Mouse (Mus musculus): ENCODE results near the gene Ppp1ca. TPM values are rescaled to one million over a fixed set of nuclear protein-coding genes. Genes with fewer than 3 reads are reported as not detected.

The Ppp1ca gene
- polyA plus RNA-seq, 1 experiment from 2014 or later = 866 TPM

GRCm38 (mm10) chr19:4189051-4189620 lies 2.7 kb upstream of the Ppp1ca start:
- Histone ChIP-seq H3K4me3 (ENCODE audit: low read length) (no peak overlapping the region), H3K4me1 (ENCODE audit: control insufficient read depth, insufficient read depth, low read length) (peaks cover 45% of the 10 kb centered on the region), H3K27me3 (ENCODE audit: control insufficient read depth, insufficient read depth, low read length) (no peaks in the 10 kb centered on the region), H3K27ac (ENCODE audit: low read length) (no peak overlapping the region), H3K4me2 (ENCODE audit: low read depth, low read length) (no peak overlapping the region), H3K36me3 (ENCODE audit: control insufficient read depth, insufficient read depth) (peaks cover 10% of the 10 kb centered on the region), H3K9me3 (replicated peaks; ENCODE audit: control insufficient read depth, low read length) (no peaks in the 10 kb centered on the region), H3K9ac (ENCODE audit: low read length) (no peak overlapping the region)
- 84% methylated on average over 12 of the region's 12 CpGs for WGBS
- ATAC-seq (replicated peaks; ENCODE audit: extremely low read depth, insufficient read depth, low FRiP score) = no peak

- Histone ChIP-seq H3K27me3 (ENCODE audit: control insufficient read depth, insufficient read depth, low read length) (no peaks in the 10 kb centered on the region), H3K9ac (ENCODE audit: low read length) (peak within 1 kb of the TSS; percentile 99), H3K36me3 (ENCODE audit: control insufficient read depth, insufficient read depth) (peaks cover 27% of the 10 kb centered on the region), H3K4me3 (ENCODE audit: low read length) (peak within 1 kb of the TSS; percentile 95), H3K4me1 (ENCODE audit: control insufficient read depth, insufficient read depth, low read length) (peaks cover 41% of the 10 kb centered on the region), H3K4me2 (ENCODE audit: low read depth, low read length) (peak within 1 kb of the TSS; percentile 98), H3K9me3 (replicated peaks; ENCODE audit: control insufficient read depth, low read length) (no peaks in the 10 kb centered on the region), H3K27ac (ENCODE audit: low read length) (peak within 1 kb of the TSS; percentile 96)
- no peak for ATAC-seq (replicated peaks; ENCODE audit: extremely low read depth, insufficient read depth, low FRiP score)
- 39% methylated on average over 4 of the region's 4 CpGs for WGBS
These were observed 982 bp upstream of the Ppp1ca start, which contains the start of gene Tbc1d10c for GRCm38 (mm10) chr19:4190831-4191334. Gene Tbc1d10c, minus strand, starts transcription at chr19:4191284.

GRCm38 (mm10) chr19:4192251-4192985 lies 553 bp downstream of the Ppp1ca start:
- Histone ChIP-seq H3K9me3 (replicated peaks; ENCODE audit: control insufficient read depth, low read length) (no peaks in the 10 kb centered on the region), H3K27ac (ENCODE audit: low read length) (peak overlapping the region; percentile 96), H3K4me3 (ENCODE audit: low read length) (peak overlapping the region; percentile 95), H3K9ac (ENCODE audit: low read length) (peak overlapping the region; percentile 99), H3K36me3 (ENCODE audit: control insufficient read depth, insufficient read depth) (peaks cover 32% of the 10 kb centered on the region), H3K27me3 (ENCODE audit: control insufficient read depth, insufficient read depth, low read length) (no peaks in the 10 kb centered on the region), H3K4me2 (ENCODE audit: low read depth, low read length) (peak overlapping the region; percentile 98), H3K4me1 (ENCODE audit: control insufficient read depth, insufficient read depth, low read length) (peaks cover 32% of the 10 kb centered on the region)
- peak; percentile 30 for ATAC-seq (replicated peaks; ENCODE audit: extremely low read depth, insufficient read depth, low FRiP score)
- under 1% methylated on average over 52 of the region's 52 CpGs for WGBS

GRCm38 (mm10) chr19:4193129-4193528 lies 1.3 kb downstream of the Ppp1ca start:
- Histone ChIP-seq H3K27me3 (ENCODE audit: control insufficient read depth, insufficient read depth, low read length) (no peaks in the 10 kb centered on the region), H3K4me1 (ENCODE audit: control insufficient read depth, insufficient read depth, low read length) (peaks cover 27% of the 10 kb centered on the region), H3K27ac (ENCODE audit: low read length) (peak overlapping the region; percentile 96), H3K9ac (ENCODE audit: low read length) (peak overlapping the region; percentile 99), H3K36me3 (ENCODE audit: control insufficient read depth, insufficient read depth) (peaks cover 34% of the 10 kb centered on the region), H3K4me3 (ENCODE audit: low read length) (peak overlapping the region; percentile 95), H3K9me3 (replicated peaks; ENCODE audit: control insufficient read depth, low read length) (no peaks in the 10 kb centered on the region), H3K4me2 (ENCODE audit: low read depth, low read length) (peak overlapping the region; percentile 98)
- ATAC-seq (replicated peaks; ENCODE audit: extremely low read depth, insufficient read depth, low FRiP score) = no peak
- 48% methylated on average over 6 of the region's 6 CpGs for WGBS

- Histone ChIP-seq H3K9me3 (replicated peaks; ENCODE audit: control insufficient read depth, low read length) (no peaks in the 10 kb centered on the region), H3K27ac (ENCODE audit: low read length) (no peak overlapping the region), H3K4me1 (ENCODE audit: control insufficient read depth, insufficient read depth, low read length) (peaks cover 27% of the 10 kb centered on the region), H3K36me3 (ENCODE audit: control insufficient read depth, insufficient read depth) (peaks cover 34% of the 10 kb centered on the region), H3K4me3 (ENCODE audit: low read length) (no peak overlapping the region), H3K9ac (ENCODE audit: low read length) (no peak overlapping the region), H3K4me2 (ENCODE audit: low read depth, low read length) (no peak overlapping the region), H3K27me3 (ENCODE audit: control insufficient read depth, insufficient read depth, low read length) (no peaks in the 10 kb centered on the region)
- 76% methylated on average over 8 of the region's 8 CpGs for WGBS
- ATAC-seq (replicated peaks; ENCODE audit: extremely low read depth, insufficient read depth, low FRiP score) = no peak
These were observed 2.3 kb downstream of the Ppp1ca start for GRCm38 (mm10) chr19:4194021-4194724.

- no peaks in the 10 kb centered on the region for H3K27me3 ChIP-seq (ENCODE audit: control insufficient read depth, insufficient read depth, low read length)
- no peak overlapping the region for H3K4me3 ChIP-seq (ENCODE audit: low read length)
- peaks cover 28% of the 10 kb centered on the region for H3K4me1 ChIP-seq (ENCODE audit: control insufficient read depth, insufficient read depth, low read length)
- WGBS = 73% methylated on average over 12 of the region's 12 CpGs
- no peak overlapping the region for H3K4me2 ChIP-seq (ENCODE audit: low read depth, low read length)
- H3K36me3 ChIP-seq (ENCODE audit: control insufficient read depth, insufficient read depth) = peaks cover 38% of the 10 kb centered on the region
- H3K27ac ChIP-seq (ENCODE audit: low read length) = no peak overlapping the region
- no peak for ATAC-seq (replicated peaks; ENCODE audit: extremely low read depth, insufficient read depth, low FRiP score)
- no peaks in the 10 kb centered on the region for H3K9me3 ChIP-seq (replicated peaks; ENCODE audit: control insufficient read depth, low read length)
- H3K9ac ChIP-seq (ENCODE audit: low read length) = no peak overlapping the region
These were observed 3.1 kb downstream of the Ppp1ca start for GRCm38 (mm10) chr19:4194776-4195650.

GRCm38 (mm10) chr19:4196048-4196447 lies 4.2 kb downstream of the Ppp1ca start:
- H3K9me3 ChIP-seq (replicated peaks; ENCODE audit: control insufficient read depth, low read length) = no peaks in the 10 kb centered on the region
- no peak overlapping the region for H3K4me3 ChIP-seq (ENCODE audit: low read length)
- peaks cover 38% of the 10 kb centered on the region for H3K4me1 ChIP-seq (ENCODE audit: control insufficient read depth, insufficient read depth, low read length)
- peaks cover 39% of the 10 kb centered on the region for H3K36me3 ChIP-seq (ENCODE audit: control insufficient read depth, insufficient read depth)
- no peak overlapping the region for H3K4me2 ChIP-seq (ENCODE audit: low read depth, low read length)
- ATAC-seq (replicated peaks; ENCODE audit: extremely low read depth, insufficient read depth, low FRiP score) = no peak
- no peaks in the 10 kb centered on the region for H3K27me3 ChIP-seq (ENCODE audit: control insufficient read depth, insufficient read depth, low read length)
- H3K9ac ChIP-seq (ENCODE audit: low read length) = no peak overlapping the region
- 56% methylated on average over 2 of the region's 2 CpGs for WGBS
- no peak overlapping the region for H3K27ac ChIP-seq (ENCODE audit: low read length)

GRCm38 (mm10) chr19:4196548-4196947 lies 4.7 kb downstream of the Ppp1ca start:
- no peak overlapping the region for H3K27ac ChIP-seq (ENCODE audit: low read length)
- H3K9me3 ChIP-seq (replicated peaks; ENCODE audit: control insufficient read depth, low read length) = no peaks in the 10 kb centered on the region
- no peak overlapping the region for H3K4me2 ChIP-seq (ENCODE audit: low read depth, low read length)
- H3K36me3 ChIP-seq (ENCODE audit: control insufficient read depth, insufficient read depth) = peaks cover 39% of the 10 kb centered on the region
- H3K4me1 ChIP-seq (ENCODE audit: control insufficient read depth, insufficient read depth, low read length) = peaks cover 33% of the 10 kb centered on the region
- WGBS = 37% methylated on average over 5 of the region's 5 CpGs
- H3K27me3 ChIP-seq (ENCODE audit: control insufficient read depth, insufficient read depth, low read length) = no peaks in the 10 kb centered on the region
- H3K4me3 ChIP-seq (ENCODE audit: low read length) = no peak overlapping the region
- H3K9ac ChIP-seq (ENCODE audit: low read length) = no peak overlapping the region
- no peak for ATAC-seq (replicated peaks; ENCODE audit: extremely low read depth, insufficient read depth, low FRiP score)
